Mouse (Mus musculus) gastrocnemius, adult 8-10 months (tissue): ENCODE results near the gene Ppfibp2. TPM values are rescaled to one million over a fixed set of nuclear protein-coding genes. Genes with fewer than 3 reads are reported as not detected.

Source experiments
- DNase-seq, 2 experiments: peaks; one replicate each; pipeline ENCODE4 v3.0.0; 2022; ENCODE audit warnings: low spot score in 2 of 2
- total RNA-seq, 4 experiments: library from RNA; stranded (reverse); gene quantifications; 2 replicates each; pipeline ENCODE4 v1.2.4; 2022

The Ppfibp2 gene
- total RNA-seq, 4 experiments from 2014 or later, result 10.6 to 13.0 (median 12.0) TPM

GRCm38 (mm10) chr7:107610880-107611279 lies 15.9 kb downstream of the Ppfibp2 start:
- no peak for DNase-seq

- DNase-seq, result no peak
Measured at GRCm38 (mm10) chr7:107618028-107618992, 23.3 kb downstream of the Ppfibp2 start.

- DNase-seq, result peak in 1 of 2 experiments; percentile 8
Measured at GRCm38 (mm10) chr7:107619225-107619624, 24.2 kb downstream of the Ppfibp2 start.

- DNase-seq, result no peak
Measured at GRCm38 (mm10) chr7:107620137-107620536, 25.1 kb downstream of the Ppfibp2 start.

- DNase-seq, result no peak
Measured at GRCm38 (mm10) chr7:107624432-107624831, 29.4 kb downstream of the Ppfibp2 start.

GRCm38 (mm10) chr7:107625061-107625460 lies 30.1 kb downstream of the Ppfibp2 start, which contains the start of gene 5330417H12Rik:
Gene 5330417H12Rik (minus strand): TSS chr7:107625161.
- no peak for DNase-seq

- DNase-seq, result peak in 1 of 2 experiments; percentile 14
Measured at GRCm38 (mm10) chr7:107625781-107626180, 30.8 kb downstream of the Ppfibp2 start.

GRCm38 (mm10) chr7:107628383-107628782 lies 33.4 kb downstream of the Ppfibp2 start:
- DNase-seq, result no peak

- peak in 1 of 2 experiments; percentile 11 for DNase-seq
Measured at GRCm38 (mm10) chr7:107633201-107633600, 38.2 kb downstream of the Ppfibp2 start.

GRCm38 (mm10) chr7:107637398-107637797 lies 42.4 kb downstream of the Ppfibp2 start:
- no peak for DNase-seq

GRCm38 (mm10) chr7:107638026-107638425 lies 43.0 kb downstream of the Ppfibp2 start:
- peak; percentile 21 to 49 for DNase-seq

- no peak for DNase-seq
Measured at GRCm38 (mm10) chr7:107642586-107643275, 47.7 kb downstream of the Ppfibp2 start.

GRCm38 (mm10) chr7:107644987-107645386 lies 50.0 kb downstream of the Ppfibp2 start:
- DNase-seq, result no peak

GRCm38 (mm10) chr7:107648937-107649688 lies 54.1 kb downstream of the Ppfibp2 start:
- DNase-seq, result no peak

GRCm38 (mm10) chr7:107649990-107650389 lies 55.0 kb downstream of the Ppfibp2 start:
- DNase-seq, result no peak

GRCm38 (mm10) chr7:107651821-107652220 lies 56.8 kb downstream of the Ppfibp2 start:
- no peak for DNase-seq

GRCm38 (mm10) chr7:107656451-107656850 lies 61.4 kb downstream of the Ppfibp2 start:
- DNase-seq, result no peak

GRCm38 (mm10) chr7:107659186-107659918 lies 64.3 kb downstream of the Ppfibp2 start:
- no peak for DNase-seq

- DNase-seq, result peak; percentile 47 to 50
Measured at GRCm38 (mm10) chr7:107661189-107661842, 66.3 kb downstream of the Ppfibp2 start.

- no peak for DNase-seq
Measured at GRCm38 (mm10) chr7:107661843-107662281, 66.9 kb downstream of the Ppfibp2 start.
